Mouse (Mus musculus): Measurements from ENCODE around the gene Tiparp.

- TF ChIP-seq POLR2A (IDR thresholded peaks at IDR 0.05; ENCODE audit: insufficient read depth, low read length) (no peak), CTCF (IDR thresholded peaks at IDR 0.05; ENCODE audit: low read depth, low read length) (no peak), EP300 (IDR thresholded peaks at IDR 0.05; ENCODE audit: insufficient read depth, low read depth, low read length) (0 out of 2 replicates have a peak, but pooled peaks have one; percentile 49)
These were observed 45.4 kb upstream of the Tiparp start for GRCm38 (mm10) chr3:65482698-65483407.
